Mouse (Mus musculus) mesoderm, embryonic 11.5 days (tissue): Measurements from ENCODE around the gene Tagln2.

Source experiments
- DNase-seq: peaks from one replicate; pipeline ENCODE4 v3.0.0-alpha.2; 2012; ENCODE audit warnings: low read depth, low spot score

The Tagln2 gene

DNA sequence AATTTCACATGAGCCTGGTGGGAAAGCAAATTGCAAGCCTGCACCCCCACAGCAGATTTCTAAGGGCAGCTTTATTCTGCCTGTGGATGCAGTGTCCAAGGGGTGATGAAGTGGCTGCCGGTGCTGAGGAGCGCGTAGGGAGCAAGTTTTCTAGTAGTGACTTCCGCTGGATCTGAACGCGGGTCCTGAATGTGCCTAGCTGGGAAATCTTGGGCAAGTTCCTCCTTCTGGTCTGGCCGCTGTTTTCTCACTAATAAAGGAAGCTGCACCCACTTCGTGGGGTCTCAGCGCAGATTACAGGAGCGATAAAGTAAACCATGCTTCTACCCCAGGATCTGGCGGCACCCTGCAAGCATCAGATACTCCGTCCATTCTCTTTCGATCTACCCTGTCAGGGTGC is 18.7 kb upstream of the Tagln2 start:
- no peak for DNase-seq

DNA sequence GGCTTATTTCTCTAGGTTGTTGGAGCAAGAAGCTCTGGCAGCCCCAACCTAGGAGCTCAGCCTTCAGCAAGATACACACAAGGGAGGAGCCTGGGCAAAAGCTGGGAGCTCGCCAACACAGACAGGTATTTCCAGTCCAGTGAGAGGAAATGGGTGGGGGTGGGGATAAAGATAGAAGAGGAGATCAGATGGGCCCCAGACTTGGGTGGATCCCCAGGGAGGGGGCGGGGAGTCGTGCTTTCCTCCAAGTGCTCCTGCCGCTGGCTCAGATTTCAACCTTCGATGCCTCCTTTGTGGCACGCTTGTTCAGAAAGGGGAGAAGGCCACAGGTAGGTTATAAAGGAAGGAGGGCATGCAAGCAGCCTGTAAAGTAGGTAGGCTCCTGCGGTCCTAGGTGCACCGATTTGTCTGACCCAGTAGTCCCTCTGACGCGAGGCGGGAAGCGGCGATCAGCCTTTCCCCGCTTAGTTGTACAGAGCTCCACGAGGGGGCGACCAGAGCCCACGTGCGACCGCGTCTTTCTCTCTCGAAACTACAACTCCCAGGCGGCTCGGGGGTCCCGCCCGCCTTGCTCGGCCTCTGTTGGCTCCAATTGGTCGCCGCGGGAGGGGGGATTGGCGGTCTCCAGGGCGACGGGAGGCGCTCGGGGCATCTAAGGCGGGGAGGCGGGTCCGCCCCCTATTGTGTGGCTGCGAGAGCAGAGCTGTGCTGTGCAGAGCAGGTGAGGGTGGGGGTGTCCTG is 18.1 kb upstream of the Tagln2 start, which contains the start of gene Igsf9:
Igsf9 (plus strand) TSS at position 249 of the 741 bp plus-strand sequence.
- DNase-seq = peak; percentile 95

DNA sequence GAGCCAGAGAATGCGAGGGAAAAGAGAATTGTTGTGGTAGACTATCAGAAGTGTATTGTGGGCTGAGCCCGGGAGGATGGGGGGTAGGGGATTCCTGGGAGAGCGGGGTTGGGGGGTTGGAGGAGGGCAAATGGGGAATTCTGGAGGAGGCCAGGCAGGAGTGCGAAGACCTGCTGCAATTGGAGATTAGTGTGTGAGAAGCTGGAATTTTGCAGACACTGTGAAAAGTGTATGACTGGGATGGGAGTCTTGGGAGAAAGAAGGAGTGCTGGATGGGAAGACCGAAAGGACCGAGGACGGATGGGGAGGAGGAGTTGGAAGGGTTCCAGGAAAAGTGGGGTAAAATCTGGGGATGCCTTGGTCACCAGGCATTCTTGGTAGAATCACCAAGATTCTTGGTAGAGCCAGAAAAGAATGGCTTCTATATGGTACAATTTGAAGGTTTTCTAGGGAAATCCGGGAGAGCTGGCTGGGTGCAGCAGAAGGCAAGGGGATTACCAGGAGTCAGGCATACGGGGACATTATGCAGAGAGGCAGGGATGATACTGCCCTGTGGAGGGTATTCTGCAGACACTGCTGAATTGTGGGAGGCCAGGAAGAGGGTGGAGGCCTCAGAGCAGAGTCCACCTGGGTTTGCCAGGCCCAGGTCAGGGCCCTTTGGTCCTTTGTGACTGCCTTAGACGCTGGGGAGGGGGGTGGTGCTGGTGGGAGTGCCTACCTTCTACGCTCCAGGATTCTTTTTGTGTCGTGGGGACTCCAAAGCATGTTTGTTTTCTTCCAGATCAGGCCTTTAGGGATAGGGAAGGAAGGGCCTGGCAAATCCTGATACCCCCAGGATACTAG is 17.1 kb upstream of the Tagln2 start:
- DNase-seq = no peak

DNA sequence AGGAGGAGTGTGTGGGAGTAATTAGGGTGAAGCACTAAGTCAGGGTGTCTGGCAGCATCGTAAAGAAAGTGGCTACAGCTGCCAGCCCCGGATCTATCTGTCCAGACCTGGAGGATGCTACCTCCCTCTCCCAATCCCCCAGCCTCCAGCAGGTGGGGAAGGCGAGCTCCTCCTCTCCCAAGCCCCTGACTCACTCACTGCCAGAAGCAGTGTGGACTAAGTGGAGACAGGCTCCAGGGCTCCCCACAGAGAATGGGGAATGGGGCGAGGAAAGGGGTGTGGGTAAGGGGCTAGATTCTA is 16.5 kb upstream of the Tagln2 start:
- DNase-seq = no peak

DNA sequence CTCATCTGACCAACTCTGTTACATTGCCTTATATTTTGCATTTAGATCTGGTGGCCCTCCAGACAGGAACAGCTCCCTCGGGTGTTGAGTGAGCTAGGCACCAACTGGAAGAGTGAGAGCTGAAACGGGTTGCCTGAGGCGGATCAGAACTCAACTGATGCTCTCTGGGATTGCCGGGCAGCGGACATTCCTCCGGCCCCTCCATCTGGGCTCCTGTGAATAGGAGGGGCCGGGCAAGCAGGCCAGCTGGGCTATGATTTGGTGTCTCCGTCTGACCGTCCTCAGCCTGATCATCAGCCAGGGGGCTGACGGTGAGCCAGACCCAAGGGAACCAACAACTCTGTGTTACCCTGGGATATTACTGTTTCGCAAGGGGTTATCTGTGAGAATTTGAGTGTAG is 15.6 kb upstream of the Tagln2 start:
- DNase-seq = no peak

DNA sequence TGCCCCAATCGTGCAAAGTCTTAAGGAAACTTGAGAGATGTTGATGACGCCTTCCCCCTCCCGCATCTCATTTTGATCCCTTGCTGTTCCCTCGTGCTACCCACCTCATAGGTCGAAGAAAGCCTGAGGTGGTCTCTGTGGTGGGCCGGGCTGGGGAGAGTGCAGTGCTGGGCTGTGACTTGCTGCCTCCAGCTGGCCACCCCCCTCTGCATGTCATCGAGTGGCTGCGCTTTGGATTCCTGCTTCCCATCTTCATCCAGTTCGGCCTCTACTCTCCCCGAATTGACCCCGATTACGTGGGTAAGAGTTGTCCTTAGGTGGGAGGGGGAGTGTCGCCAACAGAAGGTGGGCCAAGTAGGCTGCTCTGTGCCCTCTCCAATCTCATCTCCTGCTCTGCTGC is 15.2 kb upstream of the Tagln2 start:
- no peak for DNase-seq

DNA sequence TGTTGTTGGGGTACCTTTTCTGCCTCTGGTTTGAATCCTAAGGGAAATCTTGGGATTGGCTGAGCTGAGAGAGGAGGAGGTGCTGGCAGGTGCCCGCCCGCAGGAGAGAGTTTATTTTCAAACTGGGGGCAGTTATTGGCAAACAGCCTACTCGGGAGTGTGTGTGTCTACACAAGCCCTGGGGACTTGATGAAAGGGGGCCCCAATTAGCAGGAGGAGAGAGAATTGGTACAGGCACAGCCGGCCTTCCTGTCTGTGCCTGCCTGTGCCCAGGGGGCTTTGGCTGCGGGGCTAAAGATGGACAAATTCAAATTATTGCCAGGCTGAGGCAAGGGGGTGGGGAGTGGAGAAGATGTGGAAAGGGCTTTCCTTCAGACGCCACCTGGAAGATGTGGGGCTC is 14.0 kb upstream of the Tagln2 start:
- DNase-seq = no peak

DNA sequence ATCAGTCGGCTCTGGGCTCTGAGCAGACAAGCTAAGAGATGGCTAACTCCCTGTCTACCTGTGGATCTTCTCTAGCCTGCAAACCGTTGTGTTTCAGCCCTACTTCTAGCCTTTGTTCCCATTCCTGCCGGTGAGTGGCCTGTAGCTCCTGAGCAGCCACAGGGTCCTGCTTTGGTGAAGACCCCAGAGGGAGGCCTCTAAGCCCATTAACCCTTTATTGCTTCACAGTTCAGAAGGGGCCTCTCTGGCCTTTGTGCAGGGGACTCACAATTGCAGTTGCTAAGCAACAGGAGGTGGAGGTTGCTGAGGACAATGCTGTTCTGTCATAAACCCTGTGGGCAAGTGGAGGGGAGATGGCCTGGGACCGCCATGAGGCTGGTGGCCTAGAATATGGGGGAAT is 13.6 kb upstream of the Tagln2 start:
- DNase-seq = no peak

DNA sequence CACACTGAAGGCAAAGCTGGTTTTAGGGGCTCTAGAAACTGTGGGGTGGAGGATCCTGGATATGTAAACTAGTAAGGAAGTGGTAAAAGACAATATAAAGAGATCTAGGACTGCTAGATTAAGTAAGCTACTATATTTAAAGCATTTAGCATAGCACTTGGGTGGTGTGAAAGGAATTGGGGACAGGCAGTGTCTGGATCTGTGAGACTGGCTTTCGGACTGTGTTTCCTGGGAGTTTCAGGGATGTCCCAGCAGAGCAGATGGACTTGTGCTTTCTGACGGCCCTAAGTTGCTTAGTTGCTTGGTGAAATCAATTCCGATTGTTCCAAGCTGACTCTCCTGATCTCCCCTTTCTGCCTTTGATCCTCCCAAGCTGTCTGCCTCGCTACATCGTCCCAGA is 13.2 kb upstream of the Tagln2 start:
- no peak for DNase-seq

DNA sequence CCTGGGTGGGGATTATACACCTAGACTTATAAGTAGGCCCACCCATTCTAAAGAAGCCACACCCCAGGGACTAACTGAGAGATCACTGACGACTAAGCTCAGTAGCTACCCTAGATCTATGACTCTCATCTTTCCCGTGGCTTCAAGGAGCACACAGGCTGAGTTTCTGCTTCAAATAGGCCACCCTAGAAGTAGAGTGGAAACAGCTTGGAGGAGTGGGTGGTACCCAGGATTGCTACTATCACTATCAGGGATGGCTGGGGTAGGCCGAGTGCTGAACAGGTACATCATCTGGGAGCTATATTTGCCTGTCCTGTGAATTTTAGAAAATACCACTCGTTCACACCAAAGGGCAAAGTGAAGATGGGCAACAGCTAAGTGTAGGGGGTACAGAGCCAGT is 12.0 kb upstream of the Tagln2 start:
- DNase-seq = no peak

DNA sequence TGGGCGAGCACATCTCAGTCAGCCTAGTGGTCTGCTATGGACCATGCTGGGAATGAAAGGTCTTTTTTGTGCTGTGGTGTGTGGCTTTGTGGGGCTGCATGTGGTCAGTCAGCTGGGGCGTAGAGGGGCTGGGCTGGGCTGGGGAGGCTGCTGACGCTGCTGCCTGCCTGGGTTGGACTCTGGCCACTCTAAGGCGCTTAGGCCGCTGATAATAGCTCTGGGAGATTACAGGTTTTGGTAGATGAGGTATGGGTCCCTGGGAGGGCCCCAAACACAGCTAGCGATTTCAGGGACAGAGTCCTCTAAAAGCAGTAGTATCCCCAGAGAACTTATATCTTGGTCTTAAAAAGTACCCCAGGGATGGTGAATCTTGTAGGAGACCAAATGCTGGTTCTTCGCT is 11.0 kb upstream of the Tagln2 start:
- DNase-seq = no peak

DNA sequence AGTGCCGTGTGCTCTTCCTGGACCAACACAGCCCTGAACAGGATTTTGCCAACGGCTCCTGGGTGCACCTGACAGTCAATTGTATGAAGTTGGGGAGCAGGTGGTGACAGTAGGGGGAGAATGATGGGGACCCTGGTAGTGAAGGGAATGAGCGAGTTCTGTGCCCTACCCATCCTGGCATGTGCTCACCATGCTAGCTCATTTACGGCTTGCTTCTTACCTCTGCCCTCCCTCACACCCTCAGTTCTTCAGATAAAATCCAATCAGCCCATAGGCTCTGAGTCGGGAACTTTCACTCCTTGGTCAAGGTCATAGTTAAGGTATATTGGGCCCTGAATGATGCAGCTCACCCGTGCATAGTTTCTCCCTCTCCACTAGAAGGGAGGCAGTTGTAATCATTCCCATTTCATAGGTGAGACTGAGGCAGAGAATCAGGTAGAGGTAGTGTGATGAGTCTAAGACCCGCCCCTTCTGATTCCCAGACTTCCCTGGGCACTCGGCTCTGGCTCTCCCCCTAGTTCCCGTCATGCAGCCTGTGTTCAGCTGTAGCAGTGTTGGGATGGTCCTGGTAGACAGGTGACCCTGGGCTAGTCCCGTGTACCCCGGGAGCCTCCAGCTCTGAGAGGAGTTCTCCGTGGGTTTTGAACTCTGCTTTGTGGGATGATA is 10.1 kb upstream of the Tagln2 start:
- no peak for DNase-seq

DNA sequence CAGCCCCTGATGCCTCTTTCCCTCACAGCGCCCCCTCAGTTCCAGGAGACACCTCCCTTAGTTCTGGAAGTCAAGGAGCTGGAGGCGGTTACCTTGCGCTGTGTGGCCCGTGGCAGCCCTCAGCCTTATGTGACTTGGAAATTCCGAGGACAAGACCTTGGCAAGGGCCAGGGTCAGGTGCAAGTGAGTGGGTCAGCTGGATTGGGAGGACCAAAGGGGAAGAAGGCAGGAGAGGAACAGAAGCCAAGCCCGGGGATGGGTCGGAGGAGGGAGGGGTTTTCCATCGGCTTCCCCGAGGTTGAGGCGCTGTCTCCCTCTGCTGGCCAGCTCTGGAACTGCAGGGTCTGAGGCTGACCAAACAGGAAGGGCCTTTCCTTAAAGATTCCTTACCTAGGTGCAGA is 9.6 kb upstream of the Tagln2 start:
- DNase-seq = peak; percentile 85

DNA sequence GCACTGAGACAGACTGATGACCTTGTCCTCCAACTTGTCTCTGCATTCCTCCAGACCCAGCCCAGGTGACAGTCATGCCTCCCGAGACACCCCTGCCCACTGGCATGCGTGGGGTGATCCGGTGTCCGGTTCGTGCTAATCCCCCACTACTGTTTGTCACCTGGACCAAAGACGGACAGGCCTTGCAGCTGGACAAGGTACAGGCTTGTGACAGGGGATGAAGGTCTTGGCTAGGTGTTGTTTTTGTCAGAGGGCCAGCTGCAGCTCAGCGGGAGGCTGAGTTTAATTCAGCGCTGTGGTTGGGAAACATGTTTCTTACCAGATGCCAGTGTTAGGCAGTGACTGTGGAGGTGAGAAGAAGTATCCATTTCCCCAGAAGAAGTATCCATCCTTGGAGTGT is 7.8 kb upstream of the Tagln2 start:
- DNase-seq = no peak

DNA sequence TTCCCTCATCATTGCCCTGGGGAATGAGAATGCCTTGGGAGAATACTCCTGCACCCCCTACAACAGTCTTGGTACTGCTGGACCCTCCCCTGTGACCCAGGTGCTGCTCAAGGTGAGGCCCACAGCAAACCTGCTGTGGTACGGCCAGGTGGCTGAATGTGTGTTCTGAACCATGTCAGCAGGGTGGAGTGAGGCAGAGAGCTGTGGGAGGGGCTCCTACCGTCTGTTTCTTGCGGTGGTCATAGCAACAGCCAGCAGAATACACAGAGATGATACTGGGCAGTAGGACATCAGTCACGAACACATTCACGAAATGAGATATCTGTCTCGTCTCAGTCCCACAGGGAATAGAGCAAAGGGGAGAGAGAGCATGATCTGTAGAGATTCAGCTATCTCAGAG is 6.3 kb upstream of the Tagln2 start:
- DNase-seq = no peak

DNA sequence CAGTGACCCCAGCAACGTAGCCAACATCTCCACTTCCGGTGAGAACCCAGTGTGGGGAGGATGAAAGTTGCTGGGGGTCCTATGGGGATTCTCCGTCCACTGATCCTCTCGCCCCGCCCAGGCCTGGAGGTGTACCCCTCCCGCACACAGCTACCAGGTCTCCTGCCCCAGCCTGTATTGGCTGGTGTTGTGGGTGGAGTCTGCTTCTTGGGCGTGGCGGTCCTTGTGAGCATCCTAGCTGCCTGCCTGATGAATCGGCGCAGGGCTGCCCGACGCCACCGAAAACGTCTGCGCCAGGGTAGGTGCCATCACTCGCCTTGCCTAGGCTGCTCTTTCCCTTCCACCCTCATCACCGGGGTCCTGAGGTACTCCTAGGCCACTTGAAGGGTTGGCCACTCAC is 3.8 kb upstream of the Tagln2 start:
- no peak for DNase-seq

DNA sequence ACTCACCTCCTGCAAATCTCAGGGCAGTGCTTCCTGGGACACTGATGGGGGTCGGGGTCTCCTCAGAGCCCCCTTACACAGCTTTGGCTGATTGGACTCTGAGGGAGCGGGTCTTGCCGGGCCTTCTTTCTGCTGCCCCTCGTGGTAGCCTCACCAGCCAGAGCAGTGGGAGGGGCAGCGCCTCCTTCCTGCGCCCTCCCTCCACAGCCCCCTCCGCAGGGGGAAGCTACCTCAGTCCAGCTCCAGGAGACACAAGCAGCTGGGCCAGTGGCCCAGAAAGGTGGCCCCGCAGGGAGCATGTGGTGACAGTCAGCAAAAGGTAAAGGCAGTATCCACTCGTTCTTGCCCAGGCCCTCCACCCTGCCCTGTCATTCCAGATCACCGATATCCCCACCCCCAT is 2.4 kb upstream of the Tagln2 start:
- no peak for DNase-seq

DNA sequence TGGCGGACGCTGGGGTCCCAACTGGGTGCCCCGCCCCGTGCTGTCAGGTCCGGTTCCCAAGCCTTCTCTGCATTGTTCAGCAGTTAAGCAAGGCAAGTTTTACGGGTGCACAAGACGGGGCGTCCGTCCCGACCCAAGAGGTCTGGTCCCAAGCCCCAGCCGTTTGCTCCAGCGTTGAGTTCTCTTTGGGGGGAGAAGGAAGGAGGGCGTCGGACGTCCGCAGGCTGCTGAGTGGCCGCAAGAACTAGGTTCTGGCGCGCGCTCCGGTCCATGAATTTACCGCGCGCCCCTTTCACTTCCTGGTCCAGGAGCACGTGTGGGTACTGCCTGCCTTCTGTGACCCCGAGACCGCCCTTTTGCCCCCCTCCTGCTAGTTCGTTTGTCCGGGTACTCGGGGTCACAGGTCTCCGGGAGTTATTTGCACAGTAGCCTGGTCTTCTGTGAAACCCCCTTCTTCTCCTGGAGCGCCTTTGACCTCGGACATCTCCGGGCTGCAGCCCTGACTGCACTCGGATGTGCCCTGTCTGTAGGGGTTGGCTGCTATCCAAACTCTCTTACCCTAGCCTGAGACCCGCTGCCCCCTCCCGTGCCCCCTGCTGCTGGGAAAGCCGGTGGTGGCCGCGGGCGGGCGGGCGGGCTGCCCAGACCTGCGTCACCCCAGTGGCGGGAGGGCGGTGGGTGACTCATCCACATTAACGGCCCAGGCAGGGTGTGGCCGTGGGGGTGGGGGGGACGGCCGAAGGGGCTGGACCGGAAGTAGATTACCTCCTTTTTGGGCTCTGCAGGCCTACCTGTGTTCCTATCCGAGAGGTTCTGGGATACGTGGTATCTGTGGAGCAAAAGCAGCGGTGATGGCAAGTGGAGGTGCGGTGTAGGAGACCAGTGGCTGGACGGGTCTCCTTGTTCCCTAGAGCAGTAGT is 864 bp downstream of the Tagln2 start:
- DNase-seq = no peak

DNA sequence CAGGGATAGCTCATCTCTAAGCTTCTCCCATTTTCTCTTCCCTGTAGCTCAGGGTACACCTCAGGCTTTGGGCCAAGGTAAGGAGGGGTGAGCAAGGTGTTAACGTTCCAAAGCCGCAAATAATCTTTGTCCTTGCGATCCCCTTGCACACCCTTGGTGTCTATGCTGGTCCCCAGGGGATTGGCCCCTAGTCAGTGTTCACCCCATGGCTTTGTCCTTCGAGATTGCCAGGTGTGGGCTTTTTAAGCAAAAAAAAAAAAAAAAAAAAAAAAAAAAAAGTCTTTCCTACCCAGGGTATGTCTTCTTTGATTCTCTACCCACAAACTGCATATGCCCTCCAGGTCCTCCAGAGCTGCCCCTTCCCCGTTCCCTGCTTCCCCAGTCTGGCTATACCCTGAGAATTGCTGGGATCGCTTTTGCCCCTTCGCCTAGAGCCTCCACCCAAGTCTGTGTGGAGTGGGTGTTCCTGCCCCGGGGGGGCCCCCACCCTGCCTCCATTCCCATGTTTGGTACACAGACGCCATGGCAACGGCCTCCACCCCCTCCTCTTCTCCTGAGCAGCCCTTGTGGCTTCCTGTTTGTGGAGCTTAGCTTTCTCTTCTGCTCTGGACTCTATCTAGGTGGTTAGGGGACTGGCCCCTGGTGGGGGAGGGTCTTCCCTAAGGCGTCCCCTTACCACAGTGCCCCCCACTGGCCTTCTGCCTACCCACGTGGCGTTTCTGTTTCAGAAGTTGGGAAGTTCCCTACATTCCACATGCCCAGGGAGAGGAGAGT is 1.7 kb downstream of the Tagln2 start:
- no peak for DNase-seq

DNA sequence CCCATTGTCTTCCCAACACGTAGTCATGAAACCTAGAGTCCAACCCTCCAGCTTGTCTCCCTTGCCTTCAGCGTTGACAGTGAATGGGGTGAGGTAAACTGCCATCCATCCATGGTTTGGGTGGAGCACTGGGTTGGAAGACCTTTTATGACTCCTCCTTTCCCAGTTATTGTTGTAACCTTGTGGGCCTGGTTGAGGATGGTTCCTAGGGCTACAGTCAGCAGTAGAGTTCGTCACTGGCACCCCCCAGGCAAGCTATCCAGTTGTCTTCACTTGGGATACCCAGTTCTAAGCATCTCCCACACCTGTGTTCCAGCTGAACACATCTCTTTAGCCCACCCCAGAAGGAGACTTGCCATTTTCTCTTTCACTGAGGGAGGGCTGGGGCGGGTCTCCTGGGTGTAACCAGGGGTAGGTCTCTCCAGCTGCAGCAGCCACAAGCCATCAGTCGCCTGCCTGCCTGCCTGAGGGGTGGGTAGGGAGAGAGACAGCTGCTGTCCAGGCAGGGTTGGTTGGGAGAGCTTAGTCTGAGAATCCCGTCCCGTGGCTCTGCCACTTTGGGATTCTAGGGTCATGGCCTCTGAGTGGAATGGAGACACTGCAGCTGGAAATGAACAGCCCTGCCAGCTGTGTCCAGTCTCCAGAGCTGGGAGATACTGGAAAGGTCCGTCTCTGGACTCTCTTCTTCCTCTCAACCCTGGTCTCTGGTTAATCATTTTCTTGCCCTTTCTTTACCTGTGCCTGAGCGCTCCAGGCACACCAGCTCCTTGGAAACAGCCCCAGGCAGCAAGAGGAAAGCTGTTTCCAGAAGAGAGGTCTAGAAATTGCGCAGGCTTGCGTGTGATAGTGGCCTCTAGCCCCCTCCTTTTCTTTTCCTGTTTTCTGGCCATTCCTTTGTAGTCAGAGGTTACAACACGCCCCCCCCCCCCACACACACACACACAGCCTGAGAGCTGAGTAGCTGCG is 2.6 kb downstream of the Tagln2 start:
- DNase-seq = no peak
